Mouse (Mus musculus) embryonic facial prominence, embryonic 14.5 days (tissue): ENCODE results near the gene Uox. TPM values are rescaled to one million over a fixed set of nuclear protein-coding genes. Genes with fewer than 3 reads are reported as not detected.

Experiments used
- ATAC-seq: fragments of 200-750 bp; cut with Nextera tagmentation; 2 replicates; pipeline ENCODE4 v1.8.0; 2017; ENCODE audit warnings: low read depth, moderate number of reproducible peaks, moderate TSS enrichment
- DNase-seq: peaks from one replicate; pipeline ENCODE4 v3.0.0-alpha.2; 2015; ENCODE audit warnings: low spot score
- H3K27ac ChIP-seq: fragments of 300-500 bp; sonication (generic); replicated peaks from 2 replicates; pipeline ENCODE4 v1.5.1; 2014; ENCODE audit warnings: low read depth, mild to moderate bottlenecking, low read length, moderate library complexity
- H3K27me3 ChIP-seq: fragments of 300-500 bp; sonication (generic); replicated peaks from 2 replicates; pipeline ENCODE4 v1.6.1; 2014; ENCODE audit warnings: low read length; ENCODE audit not compliant: control insufficient read depth, insufficient read depth
- H3K36me3 ChIP-seq: fragments of 300-500 bp; sonication (generic); 2 replicates; pipeline ENCODE4 v1.6.1; 2014; ENCODE audit warnings: low read length, mixed read lengths; ENCODE audit not compliant: control insufficient read depth, insufficient read depth
- H3K4me1 ChIP-seq: fragments of 300-500 bp; sonication (generic); 2 replicates; pipeline ENCODE4 v1.6.1; 2014; ENCODE audit warnings: antibody characterized with exemption, low read length; ENCODE audit not compliant: control insufficient read depth, insufficient read depth
- H3K4me2 ChIP-seq: fragments of 300-500 bp; sonication (generic); 2 replicates; pipeline ENCODE4 v1.6.1; 2014; ENCODE audit warnings: low read depth, mild to moderate bottlenecking, low read length, moderate library complexity, mixed read lengths
- H3K4me3 ChIP-seq: fragments of 300-500 bp; sonication (generic); 2 replicates; pipeline ENCODE4 v1.5.1; 2014; ENCODE audit warnings: low read depth, mild to moderate bottlenecking, low read length
- H3K9ac ChIP-seq: fragments of 300-500 bp; sonication (generic); 2 replicates; pipeline ENCODE4 v1.6.1; 2014; ENCODE audit warnings: low read depth, mild to moderate bottlenecking, low read length, moderate library complexity, mixed read lengths
- H3K9me3 ChIP-seq: fragments of 300-500 bp; sonication (generic); 2 replicates; pipeline ENCODE4 v1.6.1; 2016; ENCODE audit warnings: low read length; ENCODE audit not compliant: control insufficient read depth
- WGBS: fragments of 180-500 bp; shearing (Covaris S2); extraction: QIAGEN DNeasy Blood & Tissue Kit; methylation state at CpG from one replicate; pipeline ENCODE4 v1.1.7; 2014; 5-methylcytosine and 5-hydroxymethylcytosine counted together
- polyA plus RNA-seq: library from polyadenylated mRNA; unstranded; fragments of >200 nt; fragmentation: Nextera tagmentation; extraction: Ambion mirVana; gene quantifications from 2 replicates; pipeline ENCODE4 v1.2.1, GENCODE M21; 2014

Uox gene
- polyA plus RNA-seq, 1 experiment from 2014 or later = 0.85 TPM

DNA sequence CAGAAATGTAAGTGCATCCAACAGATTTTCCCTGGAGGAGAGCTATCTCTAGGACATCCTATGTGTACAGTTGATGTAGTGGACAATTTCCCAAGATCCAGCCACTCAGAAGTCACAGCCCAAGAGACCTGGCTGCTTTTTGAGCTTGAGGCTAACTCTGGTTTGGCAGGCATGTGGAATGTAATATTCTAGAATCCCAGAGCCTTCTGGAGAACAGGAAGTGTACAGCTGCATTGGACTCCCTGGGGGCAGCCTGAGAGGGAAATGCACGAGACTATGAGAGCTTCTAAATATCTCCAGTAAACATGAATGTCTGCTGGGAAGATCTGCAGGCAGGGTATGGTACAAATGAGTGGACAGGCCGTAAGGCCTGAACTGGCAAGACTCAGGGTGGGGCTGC, 100.9 kb downstream of the Uox start:
- H3K4me3 ChIP-seq = no peak overlapping the region
- H3K4me1 ChIP-seq = no peaks in the 10 kb centered on the region
- ATAC-seq (no peak), DNase-seq (no peak)
- H3K36me3 ChIP-seq = no peaks in the 10 kb centered on the region
- no peaks in the 10 kb centered on the region for H3K9me3 ChIP-seq
- no peak overlapping the region for H3K27ac ChIP-seq
- H3K9ac ChIP-seq = no peak overlapping the region
- WGBS = 49% methylated on average over 2 of the region's 2 CpGs
- H3K4me2 ChIP-seq = no peak overlapping the region
- H3K27me3 ChIP-seq = no peaks in the 10 kb centered on the region

DNA sequence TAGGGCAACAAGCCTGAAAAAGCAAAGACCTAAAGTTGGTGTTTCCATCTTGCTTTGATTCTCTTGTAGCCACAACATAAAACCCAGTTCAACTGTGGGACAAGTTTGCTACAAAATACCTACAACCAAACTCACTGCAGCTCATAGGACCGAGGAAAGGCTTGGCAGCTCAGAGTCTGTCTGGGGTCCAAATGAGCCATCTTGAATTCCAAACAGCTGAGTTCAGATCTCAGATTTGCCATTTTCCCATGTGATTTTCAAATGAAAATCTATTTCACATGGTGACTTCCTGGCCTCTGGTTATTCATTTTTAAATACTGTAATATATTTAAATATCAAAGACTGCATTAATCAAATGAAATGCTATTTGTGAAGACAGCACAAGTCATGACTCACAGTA, 104.9 kb downstream of the Uox start:
- ATAC-seq (no peak), DNase-seq (no peak)
- 88% methylated on average over 1 of the region's 1 CpGs for WGBS
- no peak overlapping the region for H3K27ac ChIP-seq
- H3K9me3 ChIP-seq = no peaks in the 10 kb centered on the region
- H3K36me3 ChIP-seq = no peaks in the 10 kb centered on the region
- H3K4me3 ChIP-seq = no peak overlapping the region
- H3K27me3 ChIP-seq = no peaks in the 10 kb centered on the region
- H3K9ac ChIP-seq = no peak overlapping the region
- H3K4me1 ChIP-seq = no peaks in the 10 kb centered on the region
- no peak overlapping the region for H3K4me2 ChIP-seq

GRCm38 (mm10) chr3:146676193-146676592, 106.0 kb downstream of the Uox start:
- Histone ChIP-seq H3K4me1 (no peaks in the 10 kb centered on the region), H3K9ac (no peak overlapping the region), H3K36me3 (no peaks in the 10 kb centered on the region), H3K9me3 (no peaks in the 10 kb centered on the region), H3K27me3 (no peaks in the 10 kb centered on the region), H3K4me3 (no peak overlapping the region), H3K4me2 (no peak overlapping the region), H3K27ac (no peak overlapping the region)
- 84% methylated on average over 4 of the region's 4 CpGs for WGBS
- ATAC-seq (no peak), DNase-seq (no peak)

DNA sequence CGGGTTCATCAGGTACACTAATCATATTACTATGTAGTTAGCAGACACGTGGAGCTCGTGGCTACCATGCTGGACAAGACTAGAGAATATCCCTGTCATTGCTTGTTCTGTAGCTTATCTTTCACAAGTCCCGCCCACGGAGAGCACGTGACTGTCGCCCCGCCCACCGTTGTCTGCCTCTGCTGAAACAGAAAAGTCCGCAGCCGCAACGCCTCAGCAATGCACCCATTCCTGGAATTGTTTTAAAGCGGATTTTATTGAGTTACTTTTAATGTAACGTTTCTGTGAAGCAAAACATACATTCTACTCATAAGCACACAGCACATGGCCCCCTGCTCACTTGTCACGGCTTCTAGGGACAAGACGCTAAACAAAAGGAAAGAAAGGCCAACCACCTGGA, 109.4 kb downstream of the Uox start:
- H3K4me2 ChIP-seq = no peak overlapping the region
- no peak for DNase-seq
- no peak overlapping the region for H3K9ac ChIP-seq
- H3K27ac ChIP-seq = no peak overlapping the region
- H3K4me3 ChIP-seq = no peak overlapping the region
- no peaks in the 10 kb centered on the region for H3K36me3 ChIP-seq
- H3K4me1 ChIP-seq = no peaks in the 10 kb centered on the region
- WGBS = 93% methylated on average over 16 of the region's 16 CpGs
- no peak for ATAC-seq
- H3K9me3 ChIP-seq = no peaks in the 10 kb centered on the region
- no peaks in the 10 kb centered on the region for H3K27me3 ChIP-seq

GRCm38 (mm10) chr3:146680625-146681024, 110.4 kb downstream of the Uox start:
- no peaks in the 10 kb centered on the region for H3K27me3 ChIP-seq
- no peaks in the 10 kb centered on the region for H3K36me3 ChIP-seq
- DNase-seq = no peak
- H3K27ac ChIP-seq = no peak overlapping the region
- H3K4me1 ChIP-seq = no peaks in the 10 kb centered on the region
- no peak overlapping the region for H3K4me2 ChIP-seq
- H3K4me3 ChIP-seq = no peak overlapping the region
- 90% methylated on average over 13 of the region's 13 CpGs for WGBS
- H3K9me3 ChIP-seq = no peaks in the 10 kb centered on the region
- ATAC-seq = no peak
- no peak overlapping the region for H3K9ac ChIP-seq

DNA sequence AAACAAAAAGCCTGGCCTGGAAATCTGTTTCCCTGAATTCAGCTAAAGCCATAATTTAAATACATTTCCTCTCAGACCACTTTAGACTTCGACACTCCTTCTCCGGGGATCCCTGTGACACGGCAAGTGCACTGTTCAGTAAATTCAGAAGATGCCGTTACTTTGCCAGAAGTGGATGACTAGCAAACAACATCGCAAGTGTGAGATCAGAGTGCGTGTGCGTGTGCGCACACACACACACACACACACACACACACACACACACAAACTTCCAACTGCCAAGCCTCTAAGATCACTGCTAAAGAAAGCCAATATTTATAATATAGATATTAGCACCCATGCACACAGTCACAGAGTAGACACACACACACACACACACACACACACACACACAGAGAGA, 111.5 kb downstream of the Uox start:
- peak overlapping the region; percentile 14 for H3K4me3 ChIP-seq
- H3K9ac ChIP-seq = peak overlapping the region; percentile 39; the same call in 1 of the 2 replicates
- H3K4me1 ChIP-seq = no peaks in the 10 kb centered on the region
- H3K9me3 ChIP-seq = no peaks in the 10 kb centered on the region
- peak overlapping the region; percentile 42 for H3K4me2 ChIP-seq
- ATAC-seq (no peak), DNase-seq (peak; percentile 16)
- no peaks in the 10 kb centered on the region for H3K27me3 ChIP-seq
- 54% methylated on average over 8 of the region's 8 CpGs for WGBS
- no peaks in the 10 kb centered on the region for H3K36me3 ChIP-seq
- H3K27ac ChIP-seq = peak overlapping the region; percentile 45

Other genes with a start within 250 kb of the Uox start
- 34.5 and 35.1 TPM in 2 replicates for gene Ssx2ip, start 165.8 kb upstream of the Uox start, polyA plus RNA-seq
- gene Ctbs, start 120.6 kb upstream of the Uox start, polyA plus RNA-seq = 10.5 and 12.7 TPM in 2 replicates
- 5.1 and 6.0 TPM in 2 replicates for gene Spata1, start 70.7 kb upstream of the Uox start, polyA plus RNA-seq
- 846 and 915 TPM in 2 replicates for gene Gng5, start 70.6 kb upstream of the Uox start, polyA plus RNA-seq
- gene Rpf1, start 49.0 kb upstream of the Uox start, polyA plus RNA-seq = 39.8 and 43.6 TPM in 2 replicates
- 0.10 TPM in 1 of 2 replicates, not detected in the other for gene Dnase2b, start 45.2 kb downstream of the Uox start, polyA plus RNA-seq
- not detected in 2 replicates for gene 4930503B20Rik, start 80.9 kb downstream of the Uox start, polyA plus RNA-seq
- gene Samd13, start 115.2 kb downstream of the Uox start, polyA plus RNA-seq = 1.3 and 1.4 TPM in 2 replicates
- 69.1 and 72.9 TPM in 2 replicates for gene Prkacb, start 242.6 kb downstream of the Uox start, polyA plus RNA-seq